Mouse (Mus musculus) brain, embryonic 14.5 days (tissue): ENCODE data around the gene Steap3. TPM values are rescaled to one million over a fixed set of nuclear protein-coding genes. Genes with fewer than 3 reads are reported as not detected.
A peak's percentile ranks its signal among the peaks of the same experiment; 100 is the strongest.

ENCODE experiments used
- DNase-seq: peaks from one replicate; pipeline ENCODE4 v3.0.0-alpha.2; 2011; ENCODE audit warnings: low read depth
- CTCF ChIP-seq: fragments of 200-500 bp; IDR thresholded peaks from 2 replicates; pipeline ENCODE4 v1.5.1; 2012; ENCODE audit warnings: inconsistent platforms, mild to moderate bottlenecking, moderate library complexity, borderline replicate concordance; ENCODE audit not compliant: insufficient read depth, insufficient read length; ENCODE audit errors: extremely low read depth
- POLR2A ChIP-seq: fragments of 200-500 bp; IDR thresholded peaks from 2 replicates; pipeline ENCODE4 v1.6.1; 2012; ENCODE audit warnings: mild to moderate bottlenecking, inconsistent platforms, borderline replicate concordance; ENCODE audit not compliant: poor library complexity, insufficient read depth, insufficient read length, severe bottlenecking; ENCODE audit errors: extremely low read depth
- polyA plus RNA-seq: library from polyadenylated mRNA; depleted of rRNA; stranded (reverse); fragments of >200 nt; gene quantifications from 2 replicates; pipeline ENCODE4 v1.2.3, GENCODE M21; 2012; rRNA removed

Steap3 gene
- polyA plus RNA-seq, 1 experiment: 3.7 TPM

GRCm38 (mm10) chr1:120155325-120155724 lies 117.2 kb downstream of the Steap3 start:
- no peak for TF ChIP-seq POLR2A
- peak; percentile 70 for TF ChIP-seq CTCF
- peak; percentile 67 for DNase-seq

- no peak for TF ChIP-seq POLR2A
- peak; percentile 59 for TF ChIP-seq CTCF
- peak; percentile 58 for DNase-seq
Measured at GRCm38 (mm10) chr1:120154232-120154631, 118.3 kb downstream of the Steap3 start.

DNA sequence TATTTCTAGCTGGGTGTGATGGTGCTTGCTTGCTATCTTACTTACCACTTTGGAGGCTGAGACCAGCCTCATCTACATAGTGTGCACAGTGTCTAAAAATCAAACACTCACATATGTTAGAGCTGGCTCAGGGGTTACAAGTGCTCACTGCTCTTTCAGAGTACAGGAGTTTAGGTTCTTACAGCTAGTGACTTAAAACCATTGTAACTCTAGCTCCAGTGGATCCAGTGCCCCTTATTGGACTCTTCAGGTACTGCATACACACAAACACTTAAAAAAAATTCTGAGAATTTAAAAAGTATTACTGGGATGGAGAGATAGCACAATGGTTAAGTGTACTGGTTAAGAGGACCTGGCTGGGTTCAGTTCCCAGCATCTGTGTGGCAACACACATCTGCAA lies 125.5 kb downstream of the Steap3 start:
- TF ChIP-seq POLR2A (no peak), CTCF (no peak)
- DNase-seq: peak; percentile 42

DNA sequence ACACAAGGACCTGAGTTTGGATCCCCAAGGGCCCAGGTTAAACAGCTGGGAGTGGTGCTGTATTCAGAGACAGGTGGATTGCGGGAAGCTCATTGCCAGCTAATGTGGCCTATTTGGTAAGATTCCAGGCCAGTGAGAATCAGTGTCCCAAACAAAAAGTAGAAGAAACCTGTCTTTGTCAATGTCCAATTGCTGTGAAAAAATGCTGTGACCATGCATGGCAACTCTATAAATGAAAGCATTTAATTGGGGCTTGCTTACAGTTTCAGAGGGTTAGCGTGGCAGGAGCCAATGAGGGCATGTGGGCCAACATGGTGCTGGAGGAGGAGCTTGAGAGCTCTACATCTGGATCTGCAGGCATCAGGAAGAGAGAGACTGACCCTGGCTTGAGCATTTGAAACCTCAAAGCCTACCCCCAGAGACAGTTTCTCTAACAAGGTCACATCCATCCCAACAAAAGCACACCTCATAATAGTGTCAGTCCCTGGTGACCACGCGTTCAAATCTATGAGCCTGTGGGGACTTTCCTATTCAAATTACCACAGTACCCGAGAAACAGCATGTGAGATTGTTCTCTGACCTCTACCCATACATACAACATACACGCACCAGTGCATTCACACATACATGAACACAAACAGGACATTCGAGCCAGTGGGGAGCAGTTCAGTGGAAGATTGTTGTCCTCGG lies 126.8 kb downstream of the Steap3 start:
- TF ChIP-seq CTCF (no peak), POLR2A (no peak)
- peak; percentile 57 for DNase-seq

DNA sequence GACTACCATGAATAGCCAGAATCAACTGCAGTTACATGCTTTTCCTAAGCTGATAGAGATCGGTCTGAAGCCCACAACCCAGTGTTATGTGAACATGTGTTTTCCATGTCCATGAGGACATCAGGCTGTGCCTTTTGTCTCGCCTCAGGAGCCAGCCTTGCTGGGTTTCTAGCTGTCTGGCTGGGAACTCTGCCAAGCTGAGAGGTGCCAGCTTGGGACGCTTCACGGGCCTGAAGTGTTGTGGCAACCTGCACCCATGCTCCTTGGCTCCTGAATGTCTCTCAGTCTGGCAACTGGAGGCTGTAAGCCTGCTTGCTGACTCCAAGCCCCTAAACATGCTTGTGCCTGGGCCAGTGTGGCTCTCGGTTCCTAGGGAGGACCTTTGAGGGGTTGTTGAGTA lies 130.0 kb downstream of the Steap3 start:
- peak; percentile 82 for DNase-seq
- TF ChIP-seq POLR2A (no peak), CTCF (no peak)

Other genes starting within 250 kb of the Steap3 start
- 5.0 and 5.4 TPM in 2 replicates for gene Tmem37, start 198.6 kb downstream of the Steap3 start, polyA plus RNA-seq
- 514 and 714 TPM in 2 replicates for gene Dbi, start 151.6 kb downstream of the Steap3 start, polyA plus RNA-seq
- 6.6 and 10.9 TPM in 2 replicates for gene 3110009E18Rik, start 151.5 kb downstream of the Steap3 start, polyA plus RNA-seq
- 3.7 and 6.0 TPM in 2 replicates for gene C1ql2, start 67.9 kb upstream of the Steap3 start, polyA plus RNA-seq
- 0.11 TPM in 1 of 2 replicates, not detected in the other for gene Marco, start 232.3 kb upstream of the Steap3 start, polyA plus RNA-seq